Mouse (Mus musculus) layer of hippocampus, postnatal 10 days (tissue): ENCODE results near the gene Rad23a. TPM values are rescaled to one million over a fixed set of nuclear protein-coding genes. Genes with fewer than 3 reads are reported as not detected.
A peak's percentile ranks its signal among the peaks of the same experiment; 100 is the strongest.
"Not testable (repeated sequence)": the region's sequence is repeated elsewhere in the genome, so short reads cannot be mapped to it uniquely, and the experiment has no call there.

ENCODE experiments used
- DNase-seq, 2 experiments: peaks; one replicate each; pipeline ENCODE4 v3.0.0; 2021; ENCODE audit warnings: low spot score in 2 of 2
- total RNA-seq, 2 experiments: library from RNA; stranded (reverse); gene quantifications; 2 replicates each; pipeline ENCODE4 v1.2.3; 2021

The Rad23a gene
- total RNA-seq, 2 experiments from 2014 or later = 55.5 to 64.9 TPM

- no peak for DNase-seq
These were observed 4.1 kb upstream of the Rad23a start for GRCm38 (mm10) chr8:84844397-84845070.

GRCm38 (mm10) chr8:84841514-84841913 is 1.0 kb upstream of the Rad23a start:
- DNase-seq = no peak

DNA sequence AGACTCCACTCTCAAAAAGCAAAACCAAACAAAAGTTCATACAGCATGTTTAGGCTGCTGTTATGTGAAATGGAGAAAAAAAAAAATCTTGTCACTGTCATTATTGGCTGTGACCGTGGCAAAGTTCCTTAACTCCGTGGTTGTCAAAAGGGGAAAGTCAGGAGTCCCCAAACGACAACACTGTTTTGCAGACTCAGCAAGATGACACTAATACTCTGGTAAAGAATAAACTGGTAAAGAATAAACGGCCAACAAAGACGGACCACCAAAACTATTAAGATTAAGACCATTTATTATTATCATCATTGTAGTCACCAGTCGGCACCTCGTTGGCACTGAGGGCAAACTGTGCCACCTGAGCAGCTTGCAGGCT is 604 bp downstream of the Rad23a start:
- DNase-seq = no peak

DNA sequence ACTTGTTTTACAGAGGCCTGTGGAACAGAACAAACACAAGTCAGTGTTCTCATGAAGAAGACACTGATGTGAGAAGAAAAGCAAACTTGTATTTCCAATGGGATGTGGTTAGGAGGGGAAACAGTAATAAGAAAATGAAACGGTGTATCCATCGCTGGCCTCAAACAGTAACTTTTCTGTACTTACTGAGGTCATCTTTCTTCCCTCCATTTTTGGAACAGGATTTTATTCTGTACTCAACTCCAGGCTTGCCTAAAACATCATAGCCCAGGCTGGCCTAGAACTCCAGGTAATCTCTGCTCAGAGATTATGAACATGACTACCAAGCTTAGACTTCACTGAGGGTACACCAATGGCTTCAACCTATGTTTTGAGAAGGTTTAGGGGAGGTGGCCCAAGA is 1.1 kb downstream of the Rad23a start:
- no peak for DNase-seq

GRCm38 (mm10) chr8:84838513-84838912 is 2.0 kb downstream of the Rad23a start:
- no peak for DNase-seq

DNA sequence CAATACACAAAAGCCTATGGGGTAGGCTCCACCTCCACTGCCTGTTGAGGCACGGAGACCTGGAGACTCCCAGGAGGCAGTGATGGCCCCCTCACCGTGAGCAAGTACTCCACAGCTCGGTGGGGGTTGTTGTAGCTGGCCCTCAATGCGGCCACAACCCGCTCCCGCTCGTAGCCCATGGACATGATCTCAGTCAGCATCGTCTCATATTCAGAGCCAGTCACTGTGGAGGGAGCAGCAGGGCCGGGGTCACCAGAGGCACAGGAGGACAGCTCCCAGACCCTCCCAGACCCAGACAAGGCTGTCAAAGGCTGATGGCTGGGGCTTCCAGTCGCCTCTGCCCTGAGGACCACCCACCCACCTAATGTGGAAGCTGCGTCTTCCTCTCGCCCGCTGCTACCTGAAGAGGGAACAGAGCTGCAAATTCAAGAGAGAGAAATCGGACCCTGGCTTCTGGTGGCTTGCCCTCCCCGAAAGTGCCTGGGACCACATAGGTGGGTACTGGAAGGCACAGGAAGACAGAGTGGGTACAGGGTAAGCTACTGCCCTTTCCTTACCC is 2.5 kb downstream of the Rad23a start:
- no peak for DNase-seq

DNA sequence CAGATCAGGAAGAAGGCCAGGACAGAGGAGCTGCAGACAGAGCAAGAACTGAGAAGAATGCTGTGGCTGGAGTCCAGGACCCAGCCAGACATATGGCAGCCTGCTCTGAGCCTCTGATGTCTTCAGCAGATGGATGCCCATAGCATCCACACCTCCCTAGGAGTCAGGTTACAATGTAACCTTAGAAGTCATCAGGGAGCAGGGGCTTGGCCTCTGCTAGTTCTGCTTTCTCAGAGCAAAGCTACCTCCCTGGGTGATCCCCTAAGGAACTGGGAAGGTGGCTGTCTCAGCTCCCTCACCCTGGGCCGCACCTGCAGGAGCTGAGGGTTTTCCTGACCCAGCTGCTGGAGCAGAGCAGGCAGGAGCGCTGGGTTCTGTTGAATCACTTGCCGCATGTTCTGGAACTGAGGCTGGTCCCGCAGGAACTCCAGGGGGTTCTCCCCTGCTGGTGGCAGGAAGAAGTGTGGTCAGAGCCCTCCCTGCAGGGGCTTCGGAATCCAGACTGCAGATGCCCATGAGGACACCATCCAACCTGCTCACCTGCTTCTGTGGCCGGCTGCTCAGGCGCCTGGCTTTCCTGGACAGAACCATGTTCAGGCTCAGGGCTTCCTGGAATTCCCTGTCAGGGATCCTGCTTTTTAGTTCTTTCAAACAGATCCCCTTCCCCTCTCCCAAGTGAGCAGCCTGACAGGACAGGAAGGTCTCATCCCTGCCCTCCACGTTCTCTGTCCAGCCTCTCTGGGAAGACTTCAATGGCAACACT is 3.1 kb downstream of the Rad23a start:
- no peak for DNase-seq

- peak; percentile 90 to 91 for DNase-seq
These were observed 5.3 kb downstream of the Rad23a start for GRCm38 (mm10) chr8:84834866-84835855.

DNA sequence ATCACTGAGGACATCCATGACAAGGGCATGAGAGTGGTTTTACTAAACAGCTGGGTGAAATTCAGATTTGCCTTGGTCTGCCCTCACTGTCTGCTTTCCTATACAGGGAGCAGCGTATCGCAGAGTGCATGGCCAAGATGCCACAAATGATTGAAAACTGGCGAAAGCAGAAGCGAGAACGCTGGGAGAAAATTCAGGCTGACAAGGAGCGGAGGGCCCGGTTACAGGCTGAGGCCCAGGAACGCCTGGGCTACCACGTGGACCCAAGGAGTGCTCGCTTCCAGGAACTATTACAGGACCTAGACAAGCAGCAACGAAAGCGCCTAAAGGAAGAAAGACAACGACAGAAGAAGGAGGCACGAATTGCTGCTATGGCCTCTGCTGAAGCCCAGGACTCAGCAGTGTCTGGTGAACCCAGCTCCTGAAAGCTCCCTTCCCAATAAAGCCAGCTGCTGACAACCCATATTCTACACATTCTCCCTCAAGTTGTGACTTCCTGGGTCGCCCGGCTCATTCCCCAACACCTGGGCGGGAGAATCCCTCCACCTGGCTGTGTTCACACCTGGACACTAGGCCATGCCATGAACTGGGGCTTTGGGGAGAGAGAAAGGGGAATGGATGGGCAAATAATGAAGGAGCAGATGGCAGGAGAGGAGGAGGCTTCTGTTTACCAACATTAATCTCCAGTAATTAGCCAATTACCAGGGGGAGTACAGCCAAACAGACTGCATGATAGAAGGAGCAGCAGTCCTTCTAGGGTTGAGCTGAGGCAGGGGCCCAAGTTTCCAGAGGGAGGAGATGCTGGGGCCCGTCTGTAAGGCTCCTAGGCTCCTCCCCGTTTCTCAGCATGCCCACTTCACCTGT is 6.2 kb downstream of the Rad23a start:
- no peak for DNase-seq

GRCm38 (mm10) chr8:84832759-84833742 is 7.4 kb downstream of the Rad23a start:
- no peak for DNase-seq

GRCm38 (mm10) chr8:84832034-84832717 is 8.3 kb downstream of the Rad23a start:
- peak; percentile 78 to 87 for DNase-seq

GRCm38 (mm10) chr8:84831490-84831889 is 9.0 kb downstream of the Rad23a start, which contains the start of gene Gadd45gip1:
Gene Gadd45gip1, plus strand, starts transcription at chr8:84831522.
- no peak for DNase-seq

GRCm38 (mm10) chr8:84826518-84826917 is 13.9 kb downstream of the Rad23a start:
- DNase-seq = not testable (repeated sequence)

- no peak for DNase-seq
These were observed 14.8 kb downstream of the Rad23a start for GRCm38 (mm10) chr8:84825636-84826035.

DNA sequence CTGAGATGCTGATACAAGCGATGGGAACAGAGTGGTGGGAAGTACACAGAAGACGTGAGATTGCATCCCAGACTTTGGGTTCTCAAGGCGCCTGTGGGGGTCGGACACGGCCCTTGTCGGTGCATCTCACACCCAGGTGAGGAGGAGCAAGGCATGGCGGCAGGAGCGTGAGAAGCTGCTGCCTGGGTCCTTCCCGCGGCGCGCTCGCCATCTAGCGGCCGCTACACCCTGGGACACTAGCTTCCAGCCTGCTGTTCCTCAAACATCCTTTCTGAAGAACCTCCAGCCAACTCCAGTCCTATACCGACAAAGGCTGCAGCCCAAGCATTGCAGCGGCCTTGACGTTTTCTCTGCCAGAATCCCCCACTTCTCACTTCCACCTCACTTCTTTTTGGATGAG is 16.8 kb downstream of the Rad23a start:
- peak; percentile 59 to 76 for DNase-seq

GRCm38 (mm10) chr8:84822723-84823122 is 17.7 kb downstream of the Rad23a start, which contains the start of gene Dand5:
Gene Dand5, minus strand, starts transcription at chr8:84822823.
- DNase-seq = no peak

DNA sequence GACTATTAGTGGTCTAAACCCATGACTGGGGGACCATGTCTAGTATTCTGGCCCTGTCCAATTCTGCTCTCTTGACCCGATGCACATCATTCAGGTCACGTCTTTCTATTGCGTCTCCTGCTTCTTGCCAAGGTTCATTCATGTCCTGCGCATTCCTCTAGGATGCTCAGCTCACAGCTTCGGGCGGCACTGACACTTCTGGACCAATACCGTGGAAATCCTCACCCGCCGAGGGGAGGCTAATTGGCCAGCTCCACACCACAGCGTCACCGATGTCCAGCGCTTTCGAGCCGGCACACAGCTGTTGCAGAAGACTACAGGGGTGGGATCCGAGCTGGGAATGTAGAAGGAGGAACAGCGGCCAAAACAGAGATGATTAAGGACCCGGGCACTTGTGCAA is 24.3 kb downstream of the Rad23a start:
- peak in 1 of 2 experiments; percentile 17 for DNase-seq

DNA sequence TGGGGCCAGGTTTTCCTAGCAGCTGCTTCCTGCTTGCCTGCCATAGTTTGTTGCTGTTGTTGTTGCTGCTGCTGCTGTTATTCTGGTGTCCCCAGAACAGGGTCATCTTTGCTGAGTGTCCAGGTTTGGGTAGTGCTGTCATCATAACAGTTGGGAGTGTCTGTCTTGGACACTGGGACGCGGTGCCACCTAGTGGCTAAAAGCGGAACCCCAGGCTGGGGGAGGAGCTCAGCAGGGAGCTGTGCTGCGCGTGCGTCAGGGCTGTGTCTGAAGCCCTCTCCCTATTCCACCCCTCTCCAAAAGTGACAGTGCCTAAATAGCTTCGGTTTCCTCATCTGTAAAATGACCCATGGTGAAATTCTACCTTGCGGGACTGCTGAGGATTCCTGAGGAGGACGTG is 24.9 kb downstream of the Rad23a start:
- peak; percentile 99 to 100 for DNase-seq
